Mouse (Mus musculus): Measurements from ENCODE around the gene Ncln. TPM values are rescaled to one million over a fixed set of nuclear protein-coding genes. Genes with fewer than 3 reads are reported as not detected.

Ncln gene
- polyA plus RNA-seq, 1 experiment from 2014 or later, result 44.5 TPM

GRCm38 (mm10) chr10:81495151-81495550 lies 1.0 kb downstream of the Ncln start:
- H3K4me3 ChIP-seq (ENCODE audit: low read depth, low read length), result peak overlapping the region; percentile 83
- H3K27ac ChIP-seq (ENCODE audit: low read depth, low read length), result no peak overlapping the region
- H3K4me1 ChIP-seq (ENCODE audit: control insufficient read depth, insufficient read depth, low read length), result peaks cover 10% of the 10 kb centered on the region
- H3K4me2 ChIP-seq, result peak overlapping the region; percentile 99
- H3K9me3 ChIP-seq (ENCODE audit: control insufficient read depth, low read length), result no peaks in the 10 kb centered on the region
- WGBS, result 81% methylated on average over 6 of the region's 6 CpGs
- H3K27me3 ChIP-seq (ENCODE audit: control insufficient read depth, insufficient read depth, low read length), result no peaks in the 10 kb centered on the region; the same call in 1 of the 2 replicates
- DNase-seq (ENCODE audit: low spot score, missing footprints) (no peak), ATAC-seq (ENCODE audit: low FRiP score) (no peak)
- peak overlapping the region; percentile 87 for H3K9ac ChIP-seq (ENCODE audit: low read length)
- peaks cover 22% of the 10 kb centered on the region for H3K36me3 ChIP-seq (ENCODE audit: control insufficient read depth, insufficient read depth, low read length)

GRCm38 (mm10) chr10:81494260-81495041 lies 1.7 kb downstream of the Ncln start:
- peak overlapping the region; percentile 87; the same call in 1 of the 2 replicates for H3K9ac ChIP-seq (ENCODE audit: low read length)
- H3K4me3 ChIP-seq (ENCODE audit: low read depth, low read length), result peak overlapping the region; percentile 83; the same call in 1 of the 2 replicates
- WGBS, result 87% methylated on average over 11 of the region's 11 CpGs
- H3K27ac ChIP-seq (ENCODE audit: low read depth, low read length), result no peak overlapping the region
- no peak for ATAC-seq (ENCODE audit: low FRiP score)
- DNase-seq (ENCODE audit: low spot score, missing footprints), result no peak
- H3K9me3 ChIP-seq (ENCODE audit: control insufficient read depth, low read length), result no peaks in the 10 kb centered on the region
- peak overlapping the region; percentile 99 for H3K4me2 ChIP-seq
- no peaks in the 10 kb centered on the region; the same call in 1 of the 2 replicates for H3K27me3 ChIP-seq (ENCODE audit: control insufficient read depth, insufficient read depth, low read length)
- H3K36me3 ChIP-seq (ENCODE audit: control insufficient read depth, insufficient read depth, low read length), result peaks cover 23% of the 10 kb centered on the region
- H3K4me1 ChIP-seq (ENCODE audit: control insufficient read depth, insufficient read depth, low read length), result peaks cover 10% of the 10 kb centered on the region

DNA sequence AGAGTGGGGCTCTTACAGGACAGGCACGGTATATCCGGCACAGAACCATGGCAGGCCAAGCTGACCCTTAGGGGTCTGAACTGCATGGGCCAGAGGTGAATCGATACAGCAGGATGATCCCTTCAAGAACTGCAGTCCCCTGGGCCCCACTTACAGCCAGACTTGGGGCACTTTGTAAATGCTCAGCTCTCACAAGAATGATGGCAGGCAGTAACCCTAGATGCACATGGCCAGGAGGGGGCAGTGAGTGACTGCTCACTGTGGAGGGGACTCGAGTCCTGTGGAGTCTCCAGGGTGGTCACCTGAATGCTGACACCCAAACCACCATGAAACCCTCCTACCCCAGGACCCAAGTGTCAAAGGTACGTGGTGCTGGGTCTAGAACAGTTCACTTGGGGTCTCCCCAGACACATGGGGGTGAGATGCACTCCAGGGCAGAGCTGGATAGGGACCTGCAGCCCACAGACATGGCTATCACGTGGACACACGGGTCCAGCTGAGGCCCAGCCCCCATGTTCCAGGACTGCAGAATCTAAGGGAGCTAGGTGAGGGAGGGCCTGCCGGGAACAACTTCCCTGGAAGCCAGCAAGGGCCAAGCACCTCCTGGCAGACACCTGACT lies 2.5 kb downstream of the Ncln start:
- 86% methylated on average over 8 of the region's 8 CpGs for WGBS
- Histone ChIP-seq H3K4me1 (ENCODE audit: control insufficient read depth, insufficient read depth, low read length) (peaks cover 10% of the 10 kb centered on the region), H3K36me3 (ENCODE audit: control insufficient read depth, insufficient read depth, low read length) (peaks cover 27% of the 10 kb centered on the region), H3K27ac (ENCODE audit: low read depth, low read length) (no peak overlapping the region), H3K4me2 (no peak overlapping the region), H3K9me3 (ENCODE audit: control insufficient read depth, low read length) (no peaks in the 10 kb centered on the region), H3K27me3 (ENCODE audit: control insufficient read depth, insufficient read depth, low read length) (no peaks in the 10 kb centered on the region; the same call in 1 of the 2 replicates), H3K4me3 (ENCODE audit: low read depth, low read length) (no peak overlapping the region), H3K9ac (ENCODE audit: low read length) (no peak overlapping the region)
- no peak for DNase-seq (ENCODE audit: low spot score, missing footprints)
- no peak for ATAC-seq (ENCODE audit: low FRiP score)

DNA sequence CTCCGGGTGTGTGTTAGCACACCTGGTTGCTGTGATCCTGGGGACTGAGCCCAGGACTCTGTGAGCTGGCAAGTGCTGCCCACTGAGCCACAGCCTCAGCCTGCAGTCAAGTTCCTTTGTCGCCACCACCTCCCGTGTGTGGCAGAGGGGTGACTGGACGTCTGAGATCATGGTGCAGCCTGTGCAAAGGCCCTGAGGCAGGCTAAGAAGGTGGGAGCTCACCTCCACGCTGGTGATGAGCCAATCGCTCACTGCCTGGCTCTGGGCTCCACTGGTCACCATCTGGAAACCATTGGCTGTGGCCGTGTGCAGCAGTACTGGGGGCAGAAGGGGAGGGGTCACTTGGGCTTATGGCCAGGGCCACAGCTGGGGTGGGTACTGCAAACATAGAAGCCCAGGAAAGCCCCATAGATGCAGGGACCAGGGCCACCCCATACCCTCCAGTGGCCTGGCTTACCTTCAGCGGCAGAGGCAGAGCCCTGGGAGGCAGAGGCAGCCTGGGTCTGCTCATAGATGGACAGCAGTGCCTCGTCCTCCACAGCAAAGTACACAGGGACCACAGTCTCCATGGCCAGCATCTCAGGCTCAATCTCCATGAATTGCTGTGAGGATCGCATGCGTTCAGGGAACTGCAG lies 3.5 kb downstream of the Ncln start:
- 84% methylated on average over 11 of the region's 11 CpGs for WGBS
- H3K36me3 ChIP-seq (ENCODE audit: control insufficient read depth, insufficient read depth, low read length), result peaks cover 32% of the 10 kb centered on the region
- ATAC-seq (ENCODE audit: low FRiP score), result no peak

DNA sequence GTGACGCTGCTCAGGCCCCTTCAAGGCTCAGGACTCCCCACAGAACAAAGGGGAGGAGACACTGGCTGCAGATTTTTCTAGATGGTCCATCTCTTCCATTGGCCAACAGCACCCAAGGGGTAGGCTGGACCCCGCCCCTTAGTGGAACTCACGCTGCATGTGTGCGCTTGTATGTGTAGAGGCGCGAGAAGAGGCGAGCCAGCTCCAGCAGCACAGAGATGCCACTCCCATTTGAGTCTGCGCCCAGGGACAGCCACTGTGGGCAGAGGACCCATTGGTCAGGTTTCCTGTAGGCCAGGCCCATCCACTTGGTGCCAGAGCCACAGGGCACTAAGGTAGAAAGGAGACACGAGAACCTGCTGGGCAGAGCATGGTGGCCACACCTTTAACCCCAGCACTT lies 5.2 kb downstream of the Ncln start:
- DNase-seq (ENCODE audit: low spot score, missing footprints), result no peak
- Histone ChIP-seq H3K4me1 (ENCODE audit: control insufficient read depth, insufficient read depth, low read length) (peaks cover 10% of the 10 kb centered on the region), H3K9me3 (ENCODE audit: control insufficient read depth, low read length) (no peaks in the 10 kb centered on the region), H3K27me3 (ENCODE audit: control insufficient read depth, insufficient read depth, low read length) (no peaks in the 10 kb centered on the region), H3K4me3 (ENCODE audit: low read depth, low read length) (no peak overlapping the region), H3K4me2 (no peak overlapping the region), H3K9ac (ENCODE audit: low read length) (no peak overlapping the region), H3K36me3 (ENCODE audit: control insufficient read depth, insufficient read depth, low read length) (peaks cover 35% of the 10 kb centered on the region), H3K27ac (ENCODE audit: low read depth, low read length) (no peak overlapping the region)
- 96% methylated on average over 9 of the region's 9 CpGs for WGBS
- ATAC-seq (ENCODE audit: low FRiP score), result no peak

More for the DNA sequence above, 3.5 kb downstream of the Ncln start:
- H3K27ac ChIP-seq (ENCODE audit: low read depth, low read length), result no peak overlapping the region
- no peak overlapping the region for H3K9ac ChIP-seq (ENCODE audit: low read length)
- no peak overlapping the region for H3K4me3 ChIP-seq (ENCODE audit: low read depth, low read length)
- no peaks in the 10 kb centered on the region for H3K27me3 ChIP-seq (ENCODE audit: control insufficient read depth, insufficient read depth, low read length)
- no peak overlapping the region for H3K4me2 ChIP-seq
- H3K9me3 ChIP-seq (ENCODE audit: control insufficient read depth, low read length), result no peaks in the 10 kb centered on the region
- H3K4me1 ChIP-seq (ENCODE audit: control insufficient read depth, insufficient read depth, low read length), result peaks cover 10% of the 10 kb centered on the region
- no peak for DNase-seq (ENCODE audit: low spot score, missing footprints)

DNA sequence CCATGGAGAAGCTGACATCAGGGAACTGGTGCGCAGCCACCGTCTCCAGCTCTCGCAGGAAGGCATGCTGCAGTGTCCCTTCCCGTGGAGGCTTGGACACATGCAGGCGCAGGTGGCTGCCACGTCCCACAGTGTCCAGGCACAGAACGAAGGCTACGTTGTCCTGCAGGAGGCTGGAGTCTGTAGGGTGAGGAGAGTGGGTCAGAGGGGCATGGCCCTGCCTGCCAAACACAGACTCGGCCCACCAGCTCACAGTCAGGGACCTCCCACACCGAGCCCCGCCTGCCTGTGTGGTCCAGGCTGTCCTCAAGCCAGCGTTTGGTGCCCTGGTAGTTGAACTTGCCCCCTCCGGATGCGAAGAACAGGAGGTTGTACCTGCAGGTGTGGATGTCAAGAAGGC lies 6.3 kb downstream of the Ncln start:
- Histone ChIP-seq H3K4me3 (ENCODE audit: low read depth, low read length) (no peak overlapping the region), H3K4me1 (ENCODE audit: control insufficient read depth, insufficient read depth, low read length) (peaks cover 5% of the 10 kb centered on the region), H3K4me2 (no peak overlapping the region), H3K27me3 (ENCODE audit: control insufficient read depth, insufficient read depth, low read length) (no peaks in the 10 kb centered on the region), H3K27ac (ENCODE audit: low read depth, low read length) (no peak overlapping the region), H3K9me3 (ENCODE audit: control insufficient read depth, low read length) (no peaks in the 10 kb centered on the region), H3K36me3 (ENCODE audit: control insufficient read depth, insufficient read depth, low read length) (peaks cover 35% of the 10 kb centered on the region), H3K9ac (ENCODE audit: low read length) (no peak overlapping the region)
- ATAC-seq (ENCODE audit: low FRiP score) (no peak), DNase-seq (ENCODE audit: low spot score, missing footprints) (no peak)
- WGBS, result 86% methylated on average over 14 of the region's 14 CpGs

DNA sequence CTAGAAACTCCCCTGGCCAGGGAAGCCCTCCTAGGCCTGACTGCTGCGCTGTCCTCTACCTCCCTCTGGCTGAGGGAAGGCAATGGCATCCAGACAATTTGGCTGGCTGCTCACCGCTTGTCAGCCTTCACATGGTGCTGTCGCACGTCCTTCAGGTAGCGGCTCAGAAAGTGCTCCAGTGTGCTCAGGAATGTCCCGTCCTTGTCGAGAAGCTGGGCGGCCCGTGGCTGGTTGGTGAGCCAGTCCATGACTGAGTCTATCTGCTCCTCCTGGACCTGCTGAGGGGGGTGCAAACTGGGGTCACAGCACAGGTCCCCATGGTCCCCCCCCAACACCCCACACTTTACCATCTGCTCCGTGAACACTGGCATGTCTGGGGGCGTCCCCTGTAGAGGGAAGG lies 8.1 kb downstream of the Ncln start:
- ATAC-seq (ENCODE audit: low FRiP score), result no peak
- peaks cover 35% of the 10 kb centered on the region for H3K36me3 ChIP-seq (ENCODE audit: control insufficient read depth, insufficient read depth, low read length)
- WGBS, result 94% methylated on average over 11 of the region's 11 CpGs

DNA sequence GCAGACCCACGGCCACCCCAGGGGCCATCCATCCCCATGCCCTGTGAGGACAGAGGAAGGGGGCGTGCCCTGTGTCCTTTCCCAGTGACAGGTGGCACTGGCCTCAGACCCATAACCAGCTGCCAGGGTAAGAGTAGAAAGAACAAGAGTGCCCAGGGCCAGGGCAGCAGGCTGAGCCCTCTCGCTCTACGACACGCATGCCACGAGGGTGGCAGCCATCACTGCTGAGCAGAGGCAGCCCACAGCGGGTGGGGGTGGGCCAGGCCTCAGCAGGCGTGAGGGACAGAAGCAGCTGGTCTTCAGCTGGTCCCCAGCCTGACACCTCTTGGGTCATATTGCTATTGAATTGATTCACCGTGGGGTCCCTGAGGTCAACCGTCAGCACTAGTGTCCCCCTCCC lies 9.7 kb downstream of the Ncln start:
- Histone ChIP-seq H3K9me3 (ENCODE audit: control insufficient read depth, low read length) (no peaks in the 10 kb centered on the region), H3K4me2 (no peak overlapping the region), H3K27me3 (ENCODE audit: control insufficient read depth, insufficient read depth, low read length) (peaks cover 8% of the 10 kb centered on the region), H3K36me3 (ENCODE audit: control insufficient read depth, insufficient read depth, low read length) (peaks cover 23% of the 10 kb centered on the region), H3K4me1 (ENCODE audit: control insufficient read depth, insufficient read depth, low read length) (peaks cover 12% of the 10 kb centered on the region), H3K4me3 (ENCODE audit: low read depth, low read length) (no peak overlapping the region), H3K9ac (ENCODE audit: low read length) (no peak overlapping the region), H3K27ac (ENCODE audit: low read depth, low read length) (no peak overlapping the region)
- ATAC-seq (ENCODE audit: low FRiP score) (no peak), DNase-seq (ENCODE audit: low spot score, missing footprints) (no peak)
- WGBS, result 91% methylated on average over 10 of the region's 10 CpGs

More for the DNA sequence above, 8.1 kb downstream of the Ncln start:
- no peak for DNase-seq (ENCODE audit: low spot score, missing footprints)
- no peaks in the 10 kb centered on the region for H3K9me3 ChIP-seq (ENCODE audit: control insufficient read depth, low read length)
- H3K4me1 ChIP-seq (ENCODE audit: control insufficient read depth, insufficient read depth, low read length), result peaks cover 10% of the 10 kb centered on the region
- H3K4me3 ChIP-seq (ENCODE audit: low read depth, low read length), result no peak overlapping the region
- no peak overlapping the region for H3K27ac ChIP-seq (ENCODE audit: low read depth, low read length)
- no peak overlapping the region for H3K9ac ChIP-seq (ENCODE audit: low read length)
- H3K27me3 ChIP-seq (ENCODE audit: control insufficient read depth, insufficient read depth, low read length), result no peaks in the 10 kb centered on the region
- H3K4me2 ChIP-seq, result no peak overlapping the region

DNA sequence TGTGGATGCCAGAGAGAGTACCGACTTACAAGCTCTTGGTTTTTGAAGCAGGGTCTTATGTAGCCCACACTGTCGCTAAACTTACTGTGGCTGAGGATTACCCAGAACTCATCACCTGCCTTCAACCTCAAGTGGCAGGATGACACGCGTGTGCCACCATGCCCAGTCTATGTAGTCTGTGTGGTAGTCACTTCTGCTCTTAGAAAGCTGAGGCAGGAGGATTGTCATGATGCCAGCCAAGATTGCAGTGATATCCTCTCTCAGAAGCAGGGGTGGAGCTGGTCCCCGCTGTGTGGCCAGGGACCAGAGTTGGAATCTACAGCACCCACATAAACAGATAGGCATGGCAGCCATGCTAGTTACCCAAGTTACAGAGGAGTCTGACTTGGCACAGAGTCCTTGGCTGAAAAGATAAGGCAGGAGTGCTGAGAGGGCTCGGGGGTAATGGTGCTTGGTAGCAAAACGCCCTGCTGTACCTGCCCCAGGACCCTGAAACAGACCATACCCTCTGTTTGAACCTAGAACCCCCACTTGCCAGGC lies 10.6 kb downstream of the Ncln start:
- Histone ChIP-seq H3K4me3 (ENCODE audit: low read depth, low read length) (no peak overlapping the region), H3K27me3 (ENCODE audit: control insufficient read depth, insufficient read depth, low read length) (peaks cover 10% of the 10 kb centered on the region), H3K36me3 (ENCODE audit: control insufficient read depth, insufficient read depth, low read length) (peaks cover 17% of the 10 kb centered on the region), H3K4me1 (ENCODE audit: control insufficient read depth, insufficient read depth, low read length) (peaks cover 13% of the 10 kb centered on the region), H3K9ac (ENCODE audit: low read length) (no peak overlapping the region), H3K27ac (ENCODE audit: low read depth, low read length) (no peak overlapping the region), H3K9me3 (ENCODE audit: control insufficient read depth, low read length) (no peaks in the 10 kb centered on the region), H3K4me2 (no peak overlapping the region)
- DNase-seq (ENCODE audit: low spot score, missing footprints) (no peak), ATAC-seq (ENCODE audit: low FRiP score) (no peak)
- 73% methylated on average over 7 of the region's 7 CpGs for WGBS
